Mouse (Mus musculus) hindbrain, embryonic 11.5 days (tissue): Measurements from ENCODE around the gene Marcksl1. TPM values are rescaled to one million over a fixed set of nuclear protein-coding genes. Genes with fewer than 3 reads are reported as not detected.
A peak's percentile ranks its signal among the peaks of the same experiment; 100 is the strongest.
"Not testable (repeated sequence)": the region's sequence is repeated elsewhere in the genome, so short reads cannot be mapped to it uniquely, and the experiment has no call there.

Experiments
- ATAC-seq: fragments of 200-750 bp; cut with Nextera tagmentation; 2 replicates; pipeline ENCODE4 v1.8.0; 2017; ENCODE audit warnings: mild to moderate bottlenecking, moderate TSS enrichment, moderate library complexity; ENCODE audit not compliant: low FRiP score
- DNase-seq: peaks from one replicate; pipeline ENCODE4 v3.0.0-alpha.2; 2015; ENCODE audit warnings: low spot score
- H3K27ac ChIP-seq: fragments of 300-500 bp; sonication (generic); 2 replicates; pipeline ENCODE4 v1.5.1; 2014; ENCODE audit warnings: mild to moderate bottlenecking, low read depth, low read length
- H3K27me3 ChIP-seq: fragments of 300-500 bp; sonication (generic); 2 replicates; pipeline ENCODE4 v1.6.1; 2014; ENCODE audit warnings: mild to moderate bottlenecking, low read length, moderate library complexity, mixed read lengths; ENCODE audit not compliant: control insufficient read depth, insufficient read depth
- H3K36me3 ChIP-seq: fragments of 300-500 bp; sonication (generic); 2 replicates; pipeline ENCODE4 v1.6.1; 2014; ENCODE audit warnings: mild to moderate bottlenecking, low read length, moderate library complexity, mixed read lengths; ENCODE audit not compliant: control insufficient read depth, insufficient read depth
- H3K4me1 ChIP-seq: fragments of 300-500 bp; sonication (generic); replicated peaks from 2 replicates; pipeline ENCODE4 v1.6.1; 2014; ENCODE audit warnings: low read length, mixed read lengths; ENCODE audit not compliant: control insufficient read depth, insufficient read depth
- H3K4me2 ChIP-seq: fragments of 300-500 bp; sonication (generic); replicated peaks from 2 replicates; pipeline ENCODE4 v1.6.1; 2014; ENCODE audit warnings: mild to moderate bottlenecking, low read depth, low read length
- H3K4me3 ChIP-seq: fragments of 300-500 bp; sonication (generic); 2 replicates; pipeline ENCODE4 v1.5.1; 2014; ENCODE audit warnings: low read depth, low read length
- H3K9ac ChIP-seq: fragments of 300-500 bp; sonication (generic); 2 replicates; pipeline ENCODE4 v1.6.1; 2014; ENCODE audit warnings: low read depth, low read length
- H3K9me3 ChIP-seq: fragments of 300-500 bp; sonication (generic); 2 replicates; pipeline ENCODE4 v1.6.1; 2016; ENCODE audit warnings: low read length; ENCODE audit not compliant: control insufficient read depth
- WGBS: fragments of 180-500 bp; shearing (Covaris S2); extraction: QIAGEN DNeasy Blood & Tissue Kit; methylation state at CpG from one replicate; pipeline ENCODE4 v1.1.7; 2014; 5-methylcytosine and 5-hydroxymethylcytosine counted together
- polyA plus RNA-seq: library from polyadenylated mRNA; unstranded; fragments of >200 nt; fragmentation: Nextera tagmentation; extraction: Ambion mirVana; gene quantifications from 2 replicates; pipeline ENCODE4 v1.2.1, GENCODE M21; 2014

The Marcksl1 gene
- polyA plus RNA-seq, 1 experiment from 2014 or later = 1,707 TPM

DNA sequence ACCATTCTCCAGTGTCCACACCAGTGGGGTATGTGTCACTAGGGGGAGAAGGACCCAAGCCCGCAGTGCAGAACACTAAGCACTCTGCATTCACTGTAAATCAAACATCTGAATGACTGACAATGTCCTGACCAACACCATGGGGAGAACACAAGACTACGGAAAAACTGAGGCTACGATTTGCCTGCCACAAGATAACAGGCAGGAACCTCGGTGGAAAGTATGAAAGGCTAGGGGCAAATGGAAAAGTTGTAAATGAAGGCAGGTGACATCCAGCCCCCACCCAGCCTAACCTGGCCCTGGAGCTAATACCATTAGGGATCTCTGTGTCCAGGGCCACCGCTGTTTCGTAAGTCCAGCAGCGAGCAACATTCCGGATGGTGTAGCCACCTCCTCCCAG is 5.1 kb downstream of the Marcksl1 start:
- Histone ChIP-seq H3K4me3 (no peak overlapping the region), H3K27ac (no peak overlapping the region), H3K4me2 (no peak overlapping the region), H3K9ac (no peak overlapping the region), H3K27me3 (no peaks in the 10 kb centered on the region), H3K9me3 (no peaks in the 10 kb centered on the region), H3K4me1 (no peaks in the 10 kb centered on the region), H3K36me3 (peaks cover 14% of the 10 kb centered on the region; the same call in 1 of the 2 replicates)
- 93% methylated on average over 8 of the region's 8 CpGs for WGBS
- DNase-seq (no peak), ATAC-seq (no peak)

DNA sequence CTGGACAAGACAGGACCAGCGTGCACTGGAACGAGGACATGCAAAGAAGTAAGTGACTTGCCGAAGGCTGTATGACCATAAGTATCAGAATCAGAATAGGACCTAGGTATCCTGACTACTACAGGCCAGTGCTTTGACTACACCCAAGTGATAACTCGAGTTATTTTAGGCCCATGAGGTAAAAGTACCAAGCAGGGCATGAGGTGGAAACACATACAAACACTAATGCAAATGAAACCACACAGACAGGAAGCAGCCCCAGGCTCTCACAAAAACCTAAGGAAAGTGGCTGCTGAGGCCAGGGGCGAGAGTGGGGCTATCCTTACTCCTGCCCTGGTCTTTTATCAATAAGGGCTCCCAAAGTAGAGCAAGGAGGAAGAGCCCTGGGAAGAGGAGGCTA is 12.0 kb downstream of the Marcksl1 start:
- no peaks in the 10 kb centered on the region for H3K9me3 ChIP-seq
- no peak overlapping the region for H3K4me2 ChIP-seq
- no peaks in the 10 kb centered on the region for H3K27me3 ChIP-seq
- H3K4me1 ChIP-seq = no peaks in the 10 kb centered on the region
- H3K9ac ChIP-seq = no peak overlapping the region
- ATAC-seq = no peak
- peaks cover 28% of the 10 kb centered on the region; the same call in 1 of the 2 replicates for H3K36me3 ChIP-seq
- no peak for DNase-seq
- WGBS = 94% methylated on average over 5 of the region's 5 CpGs
- H3K4me3 ChIP-seq = no peak overlapping the region
- H3K27ac ChIP-seq = no peak overlapping the region

DNA sequence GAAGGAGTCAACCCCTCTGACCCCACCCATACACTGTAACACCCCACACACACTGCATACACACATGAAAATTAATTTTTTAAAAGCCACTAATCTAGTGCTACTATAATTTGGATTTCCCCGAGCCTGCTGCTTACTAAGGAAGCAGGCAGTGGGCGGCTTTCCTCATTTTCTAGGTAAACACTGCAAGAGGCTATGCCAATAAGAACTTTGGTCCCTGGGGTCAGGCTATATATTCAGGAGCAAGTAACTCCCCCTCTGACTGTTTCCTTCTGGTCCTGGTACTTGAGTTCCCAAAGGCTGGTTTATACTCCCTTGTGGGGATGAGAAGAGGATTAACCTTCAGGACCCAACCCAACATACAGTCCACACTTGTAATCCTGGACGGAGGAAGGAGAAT is 12.5 kb downstream of the Marcksl1 start:
- no peak for DNase-seq

GRCm38 (mm10) chr4:129528901-129529300 is 15.5 kb downstream of the Marcksl1 start:
- H3K9me3 ChIP-seq, H3K27ac ChIP-seq, DNase-seq, H3K9ac ChIP-seq, H3K4me2 ChIP-seq, H3K4me1 ChIP-seq, H3K4me3 ChIP-seq, ATAC-seq, H3K27me3 ChIP-seq: not testable (repeated sequence)
- H3K36me3 ChIP-seq = peaks cover 24% of the 10 kb centered on the region
- WGBS = 90% methylated on average over 5 of the region's 6 CpGs

More for the DNA sequence above, 12.5 kb downstream of the Marcksl1 start:
- H3K4me1 ChIP-seq = no peaks in the 10 kb centered on the region
- no peak overlapping the region for H3K27ac ChIP-seq
- WGBS = 97% methylated on average over 3 of the region's 3 CpGs
- no peaks in the 10 kb centered on the region for H3K9me3 ChIP-seq
- no peak for ATAC-seq
- no peaks in the 10 kb centered on the region for H3K27me3 ChIP-seq
- H3K36me3 ChIP-seq = peaks cover 26% of the 10 kb centered on the region; the same call in 1 of the 2 replicates
- H3K4me3 ChIP-seq = no peak overlapping the region
- no peak overlapping the region for H3K4me2 ChIP-seq
- H3K9ac ChIP-seq = no peak overlapping the region

DNA sequence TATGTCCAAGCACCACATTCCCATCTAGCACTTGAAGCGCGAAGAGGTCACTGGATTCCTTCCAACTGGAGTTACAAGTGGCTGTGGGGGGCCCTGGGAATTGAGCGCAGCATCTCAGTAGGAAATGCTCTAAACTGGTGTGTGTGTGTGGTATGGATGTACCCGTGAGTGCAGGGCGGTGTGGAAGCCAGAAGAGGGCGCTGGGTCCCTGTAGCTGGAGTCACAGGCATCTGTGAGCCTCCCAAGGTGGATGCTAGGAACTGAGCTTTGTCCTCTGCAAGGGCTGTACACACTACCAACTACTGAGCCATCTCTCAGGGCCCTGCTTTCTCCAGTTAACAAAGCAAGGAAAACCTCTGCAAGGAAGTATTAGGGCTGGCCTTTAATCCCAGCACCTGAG is 26.6 kb downstream of the Marcksl1 start:
- 89% methylated on average over 6 of the region's 6 CpGs for WGBS
- H3K4me3 ChIP-seq = no peak overlapping the region
- no peak overlapping the region for H3K4me2 ChIP-seq
- no peak overlapping the region for H3K9ac ChIP-seq
- no peaks in the 10 kb centered on the region; the same call in none of the 2 replicates for H3K4me1 ChIP-seq
- ATAC-seq = no peak
- H3K9me3 ChIP-seq = no peaks in the 10 kb centered on the region
- DNase-seq = no peak
- H3K36me3 ChIP-seq = no peaks in the 10 kb centered on the region
- H3K27me3 ChIP-seq = no peaks in the 10 kb centered on the region
- no peak overlapping the region for H3K27ac ChIP-seq

DNA sequence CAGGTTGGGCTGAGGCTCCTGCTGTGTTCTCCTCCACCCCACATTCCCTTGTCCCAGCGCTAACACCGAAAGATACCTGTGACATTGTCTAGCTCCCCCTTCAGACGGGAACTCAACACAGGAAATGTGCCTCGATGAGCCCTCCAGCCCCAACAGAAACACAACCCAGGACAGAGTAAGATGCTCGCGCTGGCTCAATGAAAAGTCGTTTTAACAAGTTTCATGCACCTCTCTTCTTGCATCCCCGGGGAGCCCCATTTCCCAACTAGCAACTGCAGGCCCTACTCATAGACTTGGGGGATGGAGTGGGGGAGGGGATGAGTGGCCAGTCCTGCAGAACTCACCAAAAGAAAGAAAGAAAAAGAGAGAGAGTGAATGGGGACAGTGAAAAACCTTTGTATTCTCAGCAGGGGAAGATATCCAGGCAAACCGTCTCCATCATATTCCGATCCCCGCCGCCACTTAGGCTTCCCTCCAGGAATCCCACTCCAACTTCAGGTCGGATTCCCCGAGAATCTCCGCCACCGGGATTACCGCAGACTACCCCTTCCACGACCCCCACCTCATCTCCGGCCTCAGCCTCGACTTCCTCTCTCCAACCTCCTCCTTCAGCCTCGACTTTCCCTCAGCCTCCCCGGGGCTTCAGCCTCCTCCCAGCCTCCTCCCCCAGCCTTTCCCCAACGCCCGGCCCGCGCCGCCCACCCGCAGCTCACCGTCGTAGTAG is 28.6 kb downstream of the Marcksl1 start:
- Histone ChIP-seq H3K4me2 (peak overlapping the region; percentile 71), H3K27ac (peak overlapping the region; percentile 62), H3K27me3 (no peaks in the 10 kb centered on the region), H3K36me3 (no peaks in the 10 kb centered on the region), H3K9me3 (no peaks in the 10 kb centered on the region), H3K4me1 (no peaks in the 10 kb centered on the region; the same call in none of the 2 replicates), H3K4me3 (peak overlapping the region; percentile 90), H3K9ac (peak overlapping the region; percentile 91)
- whole genome bisulfite sequencing = under 1% methylated on average over 30 of the region's 30 CpGs
- DNase-seq (peak; percentile 49), ATAC-seq (peak; percentile 75)

GRCm38 (mm10) chr4:129542592-129543141 is 29.3 kb downstream of the Marcksl1 start, which contains the start of gene Hdac1:
Gene Hdac1, minus strand, starts transcription at chr4:129542713.
- peak within 1 kb of the TSS; percentile 62 for H3K27ac ChIP-seq
- peak within 1 kb of the TSS; percentile 91 for H3K9ac ChIP-seq
- H3K4me3 ChIP-seq = peak within 1 kb of the TSS; percentile 90
- H3K36me3 ChIP-seq = no peaks in the 10 kb centered on the region
- under 1% methylated on average over 37 of the region's 46 CpGs for WGBS
- no peaks in the 10 kb centered on the region for H3K9me3 ChIP-seq
- peak; percentile 99 for DNase-seq
- H3K4me1 ChIP-seq = no peaks in the 10 kb centered on the region; the same call in none of the 2 replicates
- H3K27me3 ChIP-seq = no peaks in the 10 kb centered on the region
- peak within 1 kb of the TSS; percentile 71 for H3K4me2 ChIP-seq
- ATAC-seq = peak; percentile 99

- Histone ChIP-seq H3K4me1 (no peaks in the 10 kb centered on the region; the same call in none of the 2 replicates), H3K9ac (no peak overlapping the region), H3K4me2 (no peak overlapping the region), H3K36me3 (no peaks in the 10 kb centered on the region), H3K27me3 (no peaks in the 10 kb centered on the region), H3K27ac (no peak overlapping the region), H3K4me3 (no peak overlapping the region), H3K9me3 (no peaks in the 10 kb centered on the region)
- WGBS = 84% methylated on average over 4 of the region's 4 CpGs
- no peak for ATAC-seq
- DNase-seq = no peak
Measured at GRCm38 (mm10) chr4:129544106-129544505, 30.7 kb downstream of the Marcksl1 start.

- ATAC-seq, H3K9ac ChIP-seq, H3K4me1 ChIP-seq, H3K9me3 ChIP-seq, H3K36me3 ChIP-seq, H3K27me3 ChIP-seq, DNase-seq, H3K4me3 ChIP-seq, H3K27ac ChIP-seq, H3K4me2 ChIP-seq: not testable (repeated sequence)
- WGBS = 87% methylated on average over 4 of the region's 4 CpGs
Measured at GRCm38 (mm10) chr4:129547631-129548030, 34.2 kb downstream of the Marcksl1 start.
